20 mouse cellular contexts compared by ENCODE assay signal in genomic region chr7:38237140-38237539, GRCm38 (mm10).
"Had no signal": no experiment of that assay in that cellular context is flagged by ENCODE, and none has a peak within 500 bp of the region (broad histone marks: within the 10 kb centered on the region; RNA-seq: fewer than 3 reads in every experiment).

No protein-coding gene starts in this region.

- H3K36me3 ChIP-seq: lung, embryonic 15.5 days; midbrain, embryonic 13.5 days; midbrain, embryonic 15.5 days; neural tube, embryonic 13.5 days; neural tube, embryonic 15.5 days had no signal

- H3K4me1 ChIP-seq: lung, embryonic 15.5 days; midbrain, embryonic 13.5 days; midbrain, embryonic 15.5 days; neural tube, embryonic 13.5 days; neural tube, embryonic 15.5 days had no signal

- ATAC-seq: lung, postnatal 0 days; midbrain, embryonic 13.5 days; midbrain, embryonic 15.5 days had no signal

- DNase-seq: lung, adult 2 months; lung, postnatal 14 days; lung, postnatal 36 days; retina, postnatal 1 day; right cerebral cortex, adult 18-20 months; right cerebral cortex, postnatal 25 days; right cerebral cortex, postnatal 4 days; spleen, adult 18-20 months; thymus, adult 18-20 months; thymus, postnatal 14 days; thymus, postnatal 36 days had no signal

- H3K27me3 ChIP-seq: lung, embryonic 15.5 days; midbrain, embryonic 13.5 days; midbrain, embryonic 15.5 days; neural tube, embryonic 13.5 days; neural tube, embryonic 15.5 days had no signal

- H3K4me3 ChIP-seq: lung, embryonic 15.5 days; megakaryocyte, embryonic 14.5 days; midbrain, embryonic 13.5 days; midbrain, embryonic 15.5 days; neural tube, embryonic 13.5 days; neural tube, embryonic 15.5 days had no signal

- H3K4me2 ChIP-seq: lung, embryonic 15.5 days; midbrain, embryonic 11.5 days; midbrain, embryonic 13.5 days; midbrain, embryonic 15.5 days; neural tube, embryonic 13.5 days; neural tube, embryonic 15.5 days had no signal

- H3K27ac ChIP-seq: lung, embryonic 15.5 days; macrophage; midbrain, embryonic 13.5 days; midbrain, embryonic 15.5 days; neural tube, embryonic 13.5 days; neural tube, embryonic 15.5 days had no signal

- H3K9ac ChIP-seq: lung, embryonic 15.5 days; midbrain, embryonic 13.5 days; midbrain, embryonic 15.5 days; neural tube, embryonic 13.5 days; neural tube, embryonic 15.5 days had no signal

- H3K9me3 ChIP-seq: lung, embryonic 15.5 days; megakaryocyte, embryonic 14.5 days; midbrain, embryonic 13.5 days; midbrain, embryonic 15.5 days; neural tube, embryonic 13.5 days; neural tube, embryonic 15.5 days had no signal
